Mouse (Mus musculus) kidney, adult 2 months (tissue): ENCODE data around the gene Lipc.

Experiments
- CTCF ChIP-seq: fragments of 200-500 bp; conservative IDR thresholded peaks from 2 replicates; pipeline ENCODE4 v1.5.1; 2011; ENCODE audit warnings: low read depth, mild to moderate bottlenecking, control low read depth, low read length, moderate library complexity, mixed read lengths; ENCODE audit not compliant: insufficient read depth, insufficient read length
- POLR2A ChIP-seq: fragments of 200-500 bp; IDR thresholded peaks from one replicate; pipeline ENCODE4 v1.6.1; 2011; ENCODE audit warnings: low read depth, low read length, control low read depth

DNA sequence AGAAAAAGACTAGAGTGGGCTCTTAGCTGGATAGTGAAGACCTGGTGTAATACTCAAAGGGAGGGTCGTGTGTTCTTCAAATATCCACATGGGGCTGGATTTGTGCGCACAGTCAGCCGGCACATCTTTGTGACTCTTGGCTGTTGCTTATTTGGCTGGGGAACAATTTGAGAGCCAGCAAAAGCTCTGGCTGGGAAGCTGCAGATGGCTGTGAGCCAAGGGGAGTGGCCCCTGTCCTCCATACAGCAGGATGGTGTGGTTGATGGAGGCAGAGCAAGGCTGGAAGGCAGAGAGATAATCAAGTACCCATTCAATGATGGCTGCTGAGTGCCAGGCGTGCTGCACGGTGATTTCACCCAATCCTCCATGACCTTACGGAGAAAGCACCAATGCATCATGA lies 96.2 kb downstream of the Lipc start:
- no peak for TF ChIP-seq POLR2A
- TF ChIP-seq CTCF: no peak
